Mouse (Mus musculus) lung, adult 2 months (tissue): Measurements from ENCODE around the gene Fbxo22. TPM values are rescaled to one million over a fixed set of nuclear protein-coding genes. Genes with fewer than 3 reads are reported as not detected.
A peak's percentile ranks its signal among the peaks of the same experiment; 100 is the strongest.
"Not testable (repeated sequence)": the region's sequence is repeated elsewhere in the genome, so short reads cannot be mapped to it uniquely, and the experiment has no call there.

ENCODE experiments used
- DNase-seq: peaks from one replicate; pipeline ENCODE4 v3.0.0; 2022
- H3K4me1 ChIP-seq: fragments of 200-500 bp; 2 replicates; pipeline ENCODE4 v1.6.1; 2011; ENCODE audit warnings: low read length; ENCODE audit not compliant: control insufficient read depth, insufficient read depth
- H3K4me3 ChIP-seq: fragments of 200-500 bp; replicated peaks from 2 replicates; pipeline ENCODE3; 2011; ENCODE audit warnings: low read depth, mild to moderate bottlenecking, control low read depth, low read length; ENCODE audit errors: extremely low read depth
- CTCF ChIP-seq: fragments of 200-500 bp; IDR thresholded peaks from 2 replicates; pipeline ENCODE4 v1.5.1; 2011; ENCODE audit warnings: mild to moderate bottlenecking, low read length, control low read depth; ENCODE audit not compliant: insufficient read depth
- POLR2A ChIP-seq: fragments of 200-500 bp; IDR thresholded peaks from 2 replicates; pipeline ENCODE4 v1.6.1; 2011; ENCODE audit warnings: low read depth, mild to moderate bottlenecking, control low read depth, low read length, borderline replicate concordance; ENCODE audit errors: extremely low read depth
- whole genome bisulfite sequencing: fragments of 180-500 bp; shearing (Covaris S2); methylation state at CpG from one replicate; pipeline ENCODE4 v1.1.7; 2018; 5-methylcytosine and 5-hydroxymethylcytosine counted together
- polyA plus RNA-seq: library from polyadenylated mRNA; depleted of rRNA; stranded (reverse); fragments of >200 nt; gene quantifications from 2 replicates; pipeline ENCODE4 v1.2.3, GENCODE M21; 2012

Fbxo22 gene
- polyA plus RNA-seq, 1 experiment: 12.5 TPM

- 78% methylated on average over 7 of the region's 7 CpGs for WGBS
- no peak overlapping the region for H3K4me3 ChIP-seq
- DNase-seq: no peak
- TF ChIP-seq POLR2A: no peak
- TF ChIP-seq CTCF: no peak
- no peaks in the 10 kb centered on the region for H3K4me1 ChIP-seq
Observed at GRCm38 (mm10) chr9:55232586-55232985, 23.9 kb downstream of the Fbxo22 start.

DNA sequence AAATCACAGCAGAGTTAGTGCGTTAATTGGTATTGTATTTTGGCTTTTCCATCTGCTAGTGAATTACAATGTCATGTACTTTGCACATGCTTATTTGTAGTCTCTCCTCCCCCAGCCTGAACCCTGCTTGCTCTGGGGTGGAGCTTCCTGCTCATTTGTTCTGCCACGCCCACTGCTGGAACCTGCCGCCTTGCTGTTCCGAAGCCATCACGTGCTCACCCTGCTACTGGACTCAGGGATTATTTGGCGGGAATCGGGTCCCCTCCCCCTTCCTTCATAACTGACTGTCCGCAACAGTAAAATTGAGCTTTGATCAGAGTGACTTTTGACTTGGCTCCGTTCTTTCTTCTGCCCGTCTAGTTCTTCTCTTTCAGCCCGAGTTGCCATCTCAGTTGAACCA, 24.4 kb downstream of the Fbxo22 start:
- not testable (repeated sequence) for DNase-seq, H3K4me3 ChIP-seq, H3K4me1 ChIP-seq
- 45% methylated on average over 11 of the region's 11 CpGs for WGBS

GRCm38 (mm10) chr9:55236235-55237165, 27.8 kb downstream of the Fbxo22 start:
- Histone ChIP-seq H3K4me1 (no peaks in the 10 kb centered on the region), H3K4me3 (no peak overlapping the region)
- DNase-seq: no peak
- no peak for TF ChIP-seq POLR2A
- TF ChIP-seq CTCF: no peak
- WGBS: 59% methylated on average over 13 of the region's 13 CpGs

GRCm38 (mm10) chr9:55240852-55241251, 32.1 kb downstream of the Fbxo22 start:
- H3K4me3 ChIP-seq: no peak overlapping the region
- DNase-seq: no peak
- 69% methylated on average over 5 of the region's 5 CpGs for WGBS
- H3K4me1 ChIP-seq: no peaks in the 10 kb centered on the region
- TF ChIP-seq POLR2A: no peak

GRCm38 (mm10) chr9:55241863-55242685, 33.3 kb downstream of the Fbxo22 start:
- Histone ChIP-seq H3K4me1 (no peaks in the 10 kb centered on the region), H3K4me3 (no peak overlapping the region)
- DNase-seq: peak; percentile 5
- TF ChIP-seq POLR2A (no peak), CTCF (no peak)
- 41% methylated on average over 24 of the region's 24 CpGs for WGBS

DNA sequence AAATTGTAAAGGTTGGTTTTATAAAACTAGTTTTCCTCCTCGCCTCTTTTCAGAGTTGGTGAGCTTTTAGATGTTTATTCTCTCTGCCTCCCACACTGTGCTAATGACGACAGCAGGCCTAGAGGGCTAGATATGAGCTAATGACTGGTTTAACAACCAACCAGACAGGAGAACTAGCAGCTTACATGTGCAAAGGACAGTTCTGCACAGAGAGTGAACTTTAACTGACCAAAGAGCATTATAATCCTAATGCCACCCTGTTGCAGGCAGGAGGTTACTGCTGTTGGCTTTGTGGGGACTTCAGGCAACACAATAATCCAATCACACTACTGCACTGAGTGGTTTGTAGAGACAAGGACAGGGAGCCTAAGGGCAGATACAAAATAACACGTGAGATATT, 34.6 kb downstream of the Fbxo22 start:
- TF ChIP-seq POLR2A (no peak), CTCF (no peak)
- H3K4me3 ChIP-seq: no peak overlapping the region
- WGBS: 80% methylated on average over 3 of the region's 3 CpGs
- no peaks in the 10 kb centered on the region for H3K4me1 ChIP-seq
- no peak for DNase-seq

DNA sequence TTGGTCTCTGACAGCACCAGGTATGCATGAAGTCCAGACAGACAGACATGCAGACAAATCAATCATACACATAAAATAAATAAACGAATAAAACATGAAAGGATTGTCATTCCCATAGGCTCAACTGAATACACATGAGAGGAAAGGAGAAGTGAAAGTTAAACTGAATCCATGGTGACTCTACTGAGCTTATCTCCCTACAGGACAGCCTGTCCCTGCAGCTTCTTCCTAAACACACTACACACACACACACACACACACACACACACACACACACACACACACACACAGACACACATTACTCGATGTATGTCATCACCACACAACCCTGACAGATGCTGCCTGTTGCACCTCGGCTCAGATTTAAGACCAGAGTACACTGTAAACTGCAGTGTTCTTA, 35.4 kb downstream of the Fbxo22 start:
- no peak for TF ChIP-seq CTCF
- no peak for TF ChIP-seq POLR2A
- 58% methylated on average over 3 of the region's 3 CpGs for WGBS

DNA sequence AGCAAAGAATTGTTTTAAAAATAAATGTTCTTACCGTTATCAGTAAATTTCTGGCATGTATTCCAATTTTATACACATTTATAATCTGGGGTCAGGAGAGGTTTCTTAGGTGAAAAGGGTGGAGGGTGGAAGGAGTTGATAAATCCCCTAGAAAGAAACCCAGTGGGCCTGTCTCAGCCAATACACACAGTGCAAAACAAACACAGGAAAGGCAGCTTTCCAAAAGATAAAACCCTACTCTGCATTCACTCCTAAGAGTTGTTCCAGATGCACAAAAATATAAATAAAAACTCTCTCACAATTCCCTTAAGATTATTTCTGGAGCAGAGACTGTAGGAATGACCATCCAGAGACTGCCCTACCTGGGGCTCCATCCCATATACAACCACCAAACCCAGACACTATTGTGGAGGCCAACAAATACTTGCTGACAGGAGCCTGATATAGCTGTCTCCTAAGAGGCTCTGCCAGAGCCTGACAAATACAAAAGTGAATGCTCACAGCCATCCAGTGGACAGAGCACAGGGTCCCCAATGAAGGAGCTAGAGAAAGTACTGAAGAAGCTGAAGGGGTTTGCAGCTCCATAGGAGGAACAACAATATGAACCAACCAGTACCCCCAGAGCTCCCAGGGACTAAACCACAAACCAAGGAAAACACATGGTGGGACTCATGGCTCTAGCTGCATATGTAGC, 36.5 kb downstream of the Fbxo22 start:
- not testable (repeated sequence) for H3K4me3 ChIP-seq, H3K4me1 ChIP-seq, DNase-seq
- WGBS: 49% methylated on average over 1 of the region's 1 CpGs

More for the DNA sequence above, 35.4 kb downstream of the Fbxo22 start:
- no peak overlapping the region for H3K4me3 ChIP-seq
- no peaks in the 10 kb centered on the region for H3K4me1 ChIP-seq
- no peak for DNase-seq

GRCm38 (mm10) chr9:55246440-55246839, 37.7 kb downstream of the Fbxo22 start:
- WGBS: 56% methylated on average over 8 of the region's 8 CpGs
- no peak for DNase-seq
- no peak for TF ChIP-seq CTCF
- no peak for TF ChIP-seq POLR2A
- no peaks in the 10 kb centered on the region for H3K4me1 ChIP-seq
- H3K4me3 ChIP-seq: no peak overlapping the region
